Mouse (Mus musculus) liver, adult 2 months (tissue): ENCODE results near the gene Fyb2. TPM values are rescaled to one million over a fixed set of nuclear protein-coding genes. Genes with fewer than 3 reads are reported as not detected.

Experiments
- DNase-seq: peaks from one replicate; pipeline ENCODE4 v3.0.0-alpha.2; 2011; ENCODE audit warnings: low read depth, low spot score; ENCODE audit errors: extremely low read depth
- H3K27ac ChIP-seq: fragments of 200-500 bp; replicated peaks from 2 replicates; pipeline ENCODE4 v1.5.1; 2012; ENCODE audit warnings: low read depth, mild to moderate bottlenecking, control low read depth, inconsistent platforms, low read length; ENCODE audit not compliant: insufficient read depth
- H3K27me3 ChIP-seq: fragments of 200-500 bp; 2 replicates; pipeline ENCODE4 v1.6.1; 2012; ENCODE audit warnings: mild to moderate bottlenecking, moderate library complexity, low read length, inconsistent platforms; ENCODE audit not compliant: control insufficient read depth, insufficient read depth
- H3K36me3 ChIP-seq: fragments of 200-500 bp; 2 replicates; pipeline ENCODE4 v1.6.1; 2012; ENCODE audit warnings: low read length, inconsistent platforms; ENCODE audit not compliant: control insufficient read depth, insufficient read depth
- H3K4me1 ChIP-seq: fragments of 200-500 bp; 2 replicates; pipeline ENCODE4 v1.6.1; 2011; ENCODE audit warnings: low read length; ENCODE audit not compliant: control insufficient read depth, insufficient read depth
- H3K4me3 ChIP-seq: fragments of 200-500 bp; 2 replicates; pipeline ENCODE4 v1.5.1; 2011; ENCODE audit warnings: low read depth, mild to moderate bottlenecking, control low read depth, low read length, moderate library complexity; ENCODE audit not compliant: insufficient read depth
- H3K79me2 ChIP-seq: fragments of 200-500 bp; 2 replicates; pipeline ENCODE4 v1.6.1; 2012; ENCODE audit warnings: inconsistent platforms, mild to moderate bottlenecking, low read length, moderate library complexity; ENCODE audit not compliant: control insufficient read depth, insufficient read depth
- H3K9ac ChIP-seq: fragments of 200-500 bp; 2 replicates; pipeline ENCODE4 v1.6.1; 2012; ENCODE audit warnings: low read depth, mild to moderate bottlenecking, control low read depth, inconsistent platforms, low read length
- CTCF ChIP-seq: fragments of 200-500 bp; IDR thresholded peaks from 2 replicates; pipeline ENCODE4 v1.5.1; 2011; ENCODE audit warnings: low read depth, low read length, control low read depth
- POLR2A ChIP-seq: fragments of 200-500 bp; IDR thresholded peaks from 2 replicates; pipeline ENCODE4 v1.6.1; 2011; ENCODE audit warnings: low read length, control low read depth; ENCODE audit not compliant: insufficient read depth; ENCODE audit errors: extremely low read depth
- WGBS: fragments of 180-500 bp; shearing (Covaris S2); methylation state at CpG from one replicate; pipeline ENCODE4 v1.1.7; 2018; 5-methylcytosine and 5-hydroxymethylcytosine counted together
- polyA plus RNA-seq: library from polyadenylated mRNA; depleted of rRNA; stranded (reverse); fragments of >200 nt; gene quantifications from 2 replicates; pipeline ENCODE4 v1.2.3, GENCODE M21; 2012
- total RNA-seq: library from RNA; depleted of rRNA; stranded (reverse); fragments of >200 nt; gene quantifications from 2 replicates; pipeline ENCODE4 v1.2.3, GENCODE M21; 2014

The Fyb2 gene
- total and polyA plus RNA-seq, 2 experiments = 0.87 to 2.9 TPM

DNA sequence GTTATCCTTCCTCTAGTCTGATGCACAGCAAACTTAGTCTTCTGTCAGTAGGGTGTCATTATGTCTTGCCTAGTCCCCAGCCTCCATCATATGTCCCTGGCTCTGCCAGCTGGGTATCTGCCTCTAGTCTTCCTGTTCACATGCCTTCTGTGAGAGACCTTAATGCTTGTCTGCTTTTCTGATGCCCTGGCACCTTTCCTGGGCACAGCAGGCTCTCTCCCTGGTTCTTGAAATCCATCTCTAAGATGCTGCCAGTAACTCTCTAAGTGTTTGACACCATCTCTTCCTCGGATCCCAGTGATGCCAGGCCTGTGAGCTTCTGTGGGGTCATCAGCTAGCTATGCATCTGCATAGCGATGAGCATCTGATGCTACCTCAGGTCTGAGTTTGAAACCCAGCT lies 10.4 kb upstream of the Fyb2 start:
- Histone ChIP-seq H3K79me2 (no peaks in the 10 kb centered on the region), H3K9ac (no peak overlapping the region), H3K4me3 (no peak overlapping the region), H3K36me3 (no peaks in the 10 kb centered on the region), H3K4me1 (no peaks in the 10 kb centered on the region), H3K27me3 (no peaks in the 10 kb centered on the region), H3K27ac (no peak overlapping the region)
- 81% methylated on average over 2 of the region's 2 CpGs for WGBS
- TF ChIP-seq POLR2A (no peak), CTCF (no peak)
- no peak for DNase-seq

DNA sequence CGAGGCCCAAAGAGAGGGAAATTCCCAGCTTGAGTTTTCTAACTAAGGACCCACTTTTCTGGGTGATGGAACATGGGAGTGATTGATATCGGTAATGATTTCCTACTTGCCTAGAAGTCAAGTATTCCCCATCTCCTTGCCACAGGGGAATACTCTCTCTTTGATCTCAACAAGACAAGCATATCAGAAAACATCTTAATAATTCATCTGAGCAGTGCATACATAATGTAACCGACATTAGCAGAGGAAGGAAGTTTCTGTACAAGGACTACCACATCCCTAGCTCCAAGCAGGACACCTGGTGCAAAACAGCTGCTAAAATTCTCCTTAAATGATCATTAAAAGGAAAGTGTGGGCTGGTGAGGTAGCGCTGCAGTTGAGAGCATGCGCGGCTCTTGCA lies 8.2 kb upstream of the Fyb2 start:
- no peak for TF ChIP-seq POLR2A
- no peak for TF ChIP-seq CTCF
- Histone ChIP-seq H3K4me1 (no peaks in the 10 kb centered on the region), H3K79me2 (no peaks in the 10 kb centered on the region), H3K9ac (no peak overlapping the region), H3K27me3 (no peaks in the 10 kb centered on the region), H3K4me3 (no peak overlapping the region), H3K36me3 (no peaks in the 10 kb centered on the region), H3K27ac (no peak overlapping the region)
- DNase-seq = no peak
- WGBS = 93% methylated on average over 6 of the region's 6 CpGs

DNA sequence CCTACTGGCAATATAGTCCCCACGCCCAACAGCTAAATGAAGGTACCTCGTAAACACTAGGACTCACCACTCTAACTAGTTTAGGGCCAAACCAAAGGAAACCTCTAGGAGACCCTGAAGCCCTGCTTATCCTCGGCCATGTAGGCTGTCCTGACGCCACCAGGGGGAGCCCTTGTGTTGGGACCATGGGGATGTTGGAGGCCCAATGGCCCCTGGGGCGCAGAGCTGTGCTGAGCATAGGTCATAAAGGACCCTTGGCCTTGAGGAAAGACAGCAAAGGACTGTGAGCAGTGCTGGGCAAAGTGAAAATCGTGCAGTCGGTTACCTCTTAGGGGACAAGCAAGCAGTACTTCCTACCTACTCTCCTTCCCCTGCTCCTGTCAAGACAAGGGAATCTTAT lies 1.6 kb upstream of the Fyb2 start:
- no peak overlapping the region for H3K4me3 ChIP-seq
- 0 out of 2 replicates have a peak, but pooled peaks cover 2% of the 10 kb centered on the region for H3K79me2 ChIP-seq
- no peaks in the 10 kb centered on the region for H3K27me3 ChIP-seq
- H3K4me1 ChIP-seq = peaks cover 6% of the 10 kb centered on the region
- H3K27ac ChIP-seq = no peak overlapping the region
- WGBS = 23% methylated on average over 7 of the region's 7 CpGs
- no peak overlapping the region for H3K9ac ChIP-seq
- DNase-seq = peak; percentile 56
- peak; percentile 96 for TF ChIP-seq CTCF
- no peak for TF ChIP-seq POLR2A
- H3K36me3 ChIP-seq = no peaks in the 10 kb centered on the region

DNA sequence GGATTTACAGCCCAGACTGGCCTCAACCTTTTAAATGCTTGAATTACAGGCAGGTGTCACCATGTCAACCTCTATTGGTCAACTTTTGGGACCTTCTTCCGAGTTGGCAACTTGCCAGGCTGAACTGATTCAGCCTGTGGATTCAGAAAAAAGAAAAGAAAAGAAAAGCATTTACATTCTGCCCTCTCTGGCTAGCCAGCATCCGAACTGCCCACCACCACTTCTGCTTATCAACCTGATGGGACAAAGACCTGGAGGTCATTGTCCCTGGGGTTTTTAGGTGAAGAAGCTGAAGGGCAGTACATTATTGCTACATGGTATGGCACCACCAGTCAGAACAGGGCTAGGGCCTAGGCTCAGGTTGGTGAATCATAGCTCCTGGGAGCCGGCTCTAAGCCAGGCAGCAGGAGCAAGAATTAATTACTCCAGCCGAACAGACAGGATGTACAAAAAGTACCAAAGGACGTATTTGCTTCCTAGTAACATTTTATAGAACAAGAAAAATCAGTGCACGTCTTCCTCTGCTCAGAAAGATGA lies 1.5 kb downstream of the Fyb2 start:
- H3K9ac ChIP-seq = no peak overlapping the region
- peaks cover 13% of the 10 kb centered on the region for H3K4me1 ChIP-seq
- TF ChIP-seq POLR2A = no peak
- no peak for TF ChIP-seq CTCF
- 28% methylated on average over 6 of the region's 6 CpGs for WGBS
- peak overlapping the region; percentile 61 for H3K27ac ChIP-seq
- peak; percentile 78 for DNase-seq
- H3K79me2 ChIP-seq = peaks cover 10% of the 10 kb centered on the region; the same call in 1 of the 2 replicates
- H3K27me3 ChIP-seq = no peaks in the 10 kb centered on the region
- no peak overlapping the region for H3K4me3 ChIP-seq
- no peaks in the 10 kb centered on the region for H3K36me3 ChIP-seq

DNA sequence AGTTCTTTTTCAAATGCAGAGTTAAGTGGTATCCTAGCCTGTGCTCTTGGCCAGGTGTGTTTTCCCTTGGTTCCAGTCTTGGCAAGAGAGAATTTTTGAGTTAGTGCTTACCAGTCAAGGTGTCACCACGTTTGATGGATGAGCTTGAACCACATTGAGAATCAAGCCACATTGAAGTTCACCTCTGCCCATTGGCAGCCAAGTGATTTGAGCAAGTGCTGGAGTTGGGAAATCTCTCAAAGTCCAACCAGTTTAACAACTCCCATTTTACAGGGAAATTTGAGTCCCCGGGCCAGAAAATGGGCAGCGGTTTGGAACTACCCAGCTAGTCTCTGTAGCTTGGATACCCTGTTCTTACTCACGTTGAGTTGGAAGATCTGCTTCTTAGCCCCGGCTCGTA lies 4.8 kb downstream of the Fyb2 start:
- DNase-seq = peak; percentile 99
- no peak for TF ChIP-seq POLR2A
- no peak for TF ChIP-seq CTCF
- 21% methylated on average over 6 of the region's 6 CpGs for WGBS

DNA sequence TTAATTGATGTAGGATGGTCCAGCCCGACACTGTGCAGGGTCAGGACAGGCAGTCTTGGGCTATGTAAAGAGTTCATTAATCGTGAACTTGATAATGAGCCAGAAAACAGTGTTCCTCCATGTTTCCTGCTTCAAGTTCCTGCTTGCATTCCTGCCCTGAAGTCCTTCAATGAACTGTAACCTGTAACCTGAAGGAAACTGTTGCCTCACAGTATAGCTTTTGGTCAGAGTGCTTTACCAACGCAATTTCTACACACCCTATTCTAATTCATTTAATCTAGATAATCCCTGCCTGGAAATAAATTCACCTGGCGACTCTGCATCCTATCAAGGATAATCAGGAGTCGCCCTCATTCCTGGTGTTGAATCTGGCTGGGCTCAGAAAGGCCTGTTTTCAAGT lies 12.1 kb downstream of the Fyb2 start:
- Histone ChIP-seq H3K4me3 (no peak overlapping the region), H3K9ac (no peak overlapping the region), H3K27me3 (no peaks in the 10 kb centered on the region), H3K79me2 (peaks cover 11% of the 10 kb centered on the region; the same call in 1 of the 2 replicates), H3K27ac (no peak overlapping the region), H3K4me1 (no peaks in the 10 kb centered on the region), H3K36me3 (no peaks in the 10 kb centered on the region)
- WGBS = 87% methylated on average over 5 of the region's 5 CpGs
- no peak for DNase-seq
- TF ChIP-seq CTCF (no peak), POLR2A (no peak)

More for the DNA sequence above, 4.8 kb downstream of the Fyb2 start:
- Histone ChIP-seq H3K27ac (peak overlapping the region; percentile 88), H3K36me3 (no peaks in the 10 kb centered on the region), H3K4me3 (no peak overlapping the region), H3K4me1 (peaks cover 13% of the 10 kb centered on the region), H3K79me2 (peaks cover 19% of the 10 kb centered on the region; the same call in 1 of the 2 replicates), H3K27me3 (no peaks in the 10 kb centered on the region), H3K9ac (0 out of 2 replicates have a peak overlapping the region, but pooled peaks have one; percentile 46)
